1 mouse cellular context compared by ENCODE assay signal in the genomic region with DNA sequence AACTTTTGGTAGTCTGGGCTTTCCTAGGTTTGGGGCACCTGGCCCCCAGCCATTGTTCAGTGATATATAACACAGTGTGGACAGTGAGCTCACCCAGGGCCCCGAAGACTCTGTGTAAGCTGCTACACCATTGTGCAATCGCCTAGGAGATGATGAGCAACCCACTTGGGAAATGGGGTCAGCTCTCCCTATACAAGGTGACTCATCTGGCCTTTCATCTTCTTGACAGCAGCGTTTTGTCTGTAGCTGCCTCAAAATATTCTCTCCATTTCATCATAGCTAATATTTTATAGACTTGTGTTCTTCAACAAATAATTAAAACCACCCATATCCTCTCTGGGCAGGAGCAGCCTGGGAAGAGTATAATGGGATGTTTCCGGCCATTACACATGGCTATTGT.
TF ChIP-seq lines count a peak whose summit lies in the region.

No protein-coding gene starts in this region.

TF ChIP-seq in CH12.LX, 34 proteins besides CTCF, POLR2A, EP300 and RAD21 (continued from another document):
- TF ChIP-seq IRF4 (IDR thresholded peaks at IDR 0.05; ENCODE audit: low read depth, low read length) (no peak), MXI1 (IDR thresholded peaks at IDR 0.05; ENCODE audit: low read depth, low read length) (no peak), JUN (IDR thresholded peaks at IDR 0.05; ENCODE audit: insufficient read depth, low read depth, low read length) (no peak), NELFE (IDR thresholded peaks at IDR 0.05; ENCODE audit: low read depth, low read length) (no peak), MAFK (IDR thresholded peaks at IDR 0.05; ENCODE audit: insufficient replicate concordance, low read length) (no peak), E2F4 (IDR thresholded peaks at IDR 0.05; ENCODE audit: insufficient replicate concordance, low read depth, low read length) (no peak), MAX (IDR thresholded peaks at IDR 0.05; ENCODE audit: low read length) (no peak), UBTF (IDR thresholded peaks at IDR 0.05; ENCODE audit: low read depth, low read length) (no peak), BHLHE40 (IDR thresholded peaks at IDR 0.05; ENCODE audit: low read depth, low read length) (no peak), MEF2A (IDR thresholded peaks at IDR 0.05; ENCODE audit: borderline replicate concordance, low read depth, low read length) (no peak), MYC (IDR thresholded peaks at IDR 0.05; ENCODE audit: low read depth, low read length) (no peak), ELF1 (IDR thresholded peaks at IDR 0.05; ENCODE audit: low read depth, low read length) (no peak), SIN3A (IDR thresholded peaks at IDR 0.05; ENCODE audit: low read length) (no peak), CHD2 (IDR thresholded peaks at IDR 0.05; ENCODE audit: low read length) (no peak), TCF12 (IDR thresholded peaks at IDR 0.05; ENCODE audit: low read depth, low read length) (no peak), ZKSCAN1 (IDR thresholded peaks at IDR 0.05; ENCODE audit: borderline replicate concordance, low read depth, low read length) (no peak)
